Mouse (Mus musculus): ENCODE measurements around the gene Qk. TPM values are rescaled to one million over a fixed set of nuclear protein-coding genes. Genes with fewer than 3 reads are reported as not detected.

The Qk gene
- polyA plus RNA-seq, 1 experiment: 252 TPM

DNA sequence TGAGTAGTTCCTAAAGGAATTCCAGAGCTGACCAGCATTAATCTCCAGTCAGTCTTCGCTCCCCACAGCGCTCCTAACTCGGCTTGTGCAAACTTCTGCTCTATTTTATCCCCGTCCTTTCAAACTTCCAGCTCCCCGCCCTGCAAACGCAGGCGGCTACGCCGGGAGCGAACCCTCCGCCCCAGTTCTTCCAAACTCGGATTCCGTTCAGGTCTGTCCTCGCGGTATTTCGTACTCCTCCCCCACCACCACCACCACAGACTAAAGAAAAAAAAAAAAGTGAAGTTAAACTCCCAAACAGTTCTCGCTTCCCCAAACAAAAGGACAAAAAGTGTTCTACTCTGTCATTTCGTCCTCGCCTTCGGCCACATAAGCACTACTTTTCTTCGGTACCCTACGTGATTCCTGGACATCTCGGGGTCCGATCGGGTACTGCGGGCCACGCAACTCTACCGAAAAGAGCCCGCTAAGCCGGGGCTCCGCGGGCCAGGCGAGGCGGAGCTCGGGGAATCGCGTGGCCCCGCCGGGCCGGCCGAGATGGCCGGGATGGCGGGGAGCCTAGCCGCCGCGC, 1.6 kb downstream of the Qk start:
- H3K4me3 ChIP-seq (ENCODE audit: insufficient read depth, low read length): peak overlapping the region; percentile 99
- peak overlapping the region; percentile 99 for H3K27ac ChIP-seq (ENCODE audit: insufficient read depth, low read length)
- peak; percentile 61 for TF ChIP-seq POLR2A (IDR thresholded peaks at IDR 0.05; ENCODE audit: low read depth, low read length)
- no peak for TF ChIP-seq CTCF (IDR thresholded peaks at IDR 0.05; ENCODE audit: borderline replicate concordance, insufficient read depth, low read length)

DNA sequence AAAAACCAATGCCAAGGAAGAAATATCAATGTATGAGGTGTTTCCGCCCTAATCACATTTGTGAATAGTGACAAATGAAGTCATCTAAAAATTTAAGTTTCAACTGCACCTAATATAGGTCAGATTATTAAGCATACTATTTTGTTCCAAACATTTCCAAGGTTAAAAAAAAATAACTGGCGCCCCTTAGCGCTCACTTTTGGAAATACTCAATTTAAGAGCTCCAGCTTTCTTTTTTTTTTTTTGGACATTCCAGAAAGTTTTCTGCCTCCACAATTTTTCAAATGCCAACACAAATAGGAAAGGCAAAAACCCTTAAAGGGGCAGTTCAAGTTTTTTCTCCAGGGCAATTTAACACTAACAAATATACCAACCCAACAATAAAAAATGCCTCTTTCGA, 2.5 kb downstream of the Qk start:
- no peak for TF ChIP-seq CTCF (IDR thresholded peaks at IDR 0.05; ENCODE audit: borderline replicate concordance, insufficient read depth, low read length)
- no peak for TF ChIP-seq POLR2A (IDR thresholded peaks at IDR 0.05; ENCODE audit: low read depth, low read length)
- H3K4me1 ChIP-seq (ENCODE audit: control insufficient read depth, insufficient read depth, low read length): no peaks in the 10 kb centered on the region; the same call in 1 of the 2 replicates
- H3K27ac ChIP-seq (ENCODE audit: insufficient read depth, low read length): peak overlapping the region; percentile 99
- H3K4me3 ChIP-seq (ENCODE audit: insufficient read depth, low read length): peak overlapping the region; percentile 99

More for the DNA sequence above, 1.6 kb downstream of the Qk start:
- no peaks in the 10 kb centered on the region for H3K4me1 ChIP-seq (ENCODE audit: control insufficient read depth, insufficient read depth, low read length)

- peak overlapping the region; percentile 40; the same call in 1 of the 2 replicates for H3K4me3 ChIP-seq (ENCODE audit: insufficient read depth, low read length)
- H3K4me1 ChIP-seq (ENCODE audit: control insufficient read depth, insufficient read depth, low read length): no peaks in the 10 kb centered on the region; the same call in 1 of the 2 replicates
- no peak overlapping the region; the same call in 1 of the 2 replicates for H3K27ac ChIP-seq (ENCODE audit: insufficient read depth, low read length)
- no peak for TF ChIP-seq POLR2A (IDR thresholded peaks at IDR 0.05; ENCODE audit: low read depth, low read length)
- no peak for TF ChIP-seq CTCF (IDR thresholded peaks at IDR 0.05; ENCODE audit: borderline replicate concordance, insufficient read depth, low read length)
These were observed 3.2 kb downstream of the Qk start for GRCm38 (mm10) chr17:10316446-10316845.

DNA sequence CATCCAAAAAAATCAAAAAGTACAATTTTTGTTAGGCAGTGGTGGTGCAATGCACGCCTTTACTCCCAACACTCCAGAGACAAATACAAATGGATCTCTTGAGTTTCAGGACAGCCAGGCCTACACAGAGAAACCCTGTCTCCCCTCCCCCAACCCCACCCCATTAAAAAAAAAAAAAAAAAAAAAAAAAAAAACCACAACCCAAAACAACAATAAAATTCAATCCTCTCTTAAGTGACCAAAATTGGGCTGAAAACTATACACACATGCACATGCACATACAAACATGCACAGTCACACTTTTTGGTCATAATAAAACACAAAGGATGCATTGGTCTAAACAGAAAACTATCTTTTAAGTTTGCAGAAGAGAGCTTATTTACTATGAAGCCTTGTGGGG, 9.6 kb downstream of the Qk start:
- Histone ChIP-seq H3K4me1 (ENCODE audit: control insufficient read depth, insufficient read depth, low read length) (peaks cover 3% of the 10 kb centered on the region), H3K4me3 (ENCODE audit: insufficient read depth, low read length) (no peak overlapping the region), H3K27ac (ENCODE audit: insufficient read depth, low read length) (no peak overlapping the region)
- no peak for TF ChIP-seq CTCF (IDR thresholded peaks at IDR 0.05; ENCODE audit: borderline replicate concordance, insufficient read depth, low read length)
- TF ChIP-seq POLR2A (IDR thresholded peaks at IDR 0.05; ENCODE audit: low read depth, low read length): no peak

DNA sequence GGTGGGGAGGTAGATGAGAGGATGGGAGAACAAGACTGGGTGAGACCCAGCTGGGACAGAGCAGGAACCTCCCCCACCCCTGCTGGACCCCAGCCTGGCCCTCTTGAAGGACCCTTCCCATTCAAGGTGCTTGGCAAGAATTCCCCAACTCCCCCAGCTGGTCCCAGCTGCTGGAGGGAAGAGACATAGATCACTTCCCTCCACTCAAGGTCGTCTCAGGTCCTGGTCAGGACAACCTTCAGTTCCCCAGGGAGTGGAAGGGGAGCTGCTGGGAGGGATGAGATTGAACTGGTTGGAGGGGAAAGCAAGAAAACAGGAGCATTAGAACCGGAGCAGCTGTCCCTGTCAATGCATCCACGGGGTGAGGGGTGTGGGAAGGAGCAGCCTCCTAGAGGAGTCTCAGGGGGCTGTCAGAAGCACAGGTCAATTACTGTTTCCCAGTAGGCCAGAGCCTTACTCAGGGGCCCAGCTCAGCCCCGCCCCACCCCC, 10.5 kb downstream of the Qk start:
- Histone ChIP-seq H3K27ac (ENCODE audit: insufficient read depth, low read length) (no peak overlapping the region), H3K4me1 (ENCODE audit: control insufficient read depth, insufficient read depth, low read length) (peaks cover 3% of the 10 kb centered on the region), H3K4me3 (ENCODE audit: insufficient read depth, low read length) (no peak overlapping the region)
- TF ChIP-seq POLR2A (IDR thresholded peaks at IDR 0.05; ENCODE audit: low read depth, low read length): no peak
- no peak for TF ChIP-seq CTCF (IDR thresholded peaks at IDR 0.05; ENCODE audit: borderline replicate concordance, insufficient read depth, low read length)

DNA sequence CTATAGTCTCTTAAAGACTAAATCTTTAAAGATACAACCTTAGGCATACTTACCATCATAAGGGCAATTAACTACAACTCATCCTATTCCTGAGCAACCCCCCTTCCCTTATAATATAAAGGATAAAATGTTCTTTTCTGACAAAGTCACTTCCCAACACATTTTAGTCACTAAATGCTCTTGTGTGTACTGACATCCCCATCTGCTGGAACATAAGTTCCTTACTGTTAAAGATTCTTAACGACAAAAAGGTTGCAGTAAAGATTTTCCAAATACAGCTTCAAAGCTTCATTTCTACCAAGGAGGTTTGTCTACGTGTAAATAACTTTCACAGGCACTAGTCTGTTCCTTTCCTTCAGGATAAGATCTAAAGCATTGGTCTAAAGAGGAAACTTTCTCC, 13.2 kb downstream of the Qk start:
- Histone ChIP-seq H3K27ac (ENCODE audit: insufficient read depth, low read length) (no peak overlapping the region), H3K4me1 (ENCODE audit: control insufficient read depth, insufficient read depth, low read length) (peaks cover 3% of the 10 kb centered on the region), H3K4me3 (ENCODE audit: insufficient read depth, low read length) (no peak overlapping the region)
- TF ChIP-seq POLR2A (IDR thresholded peaks at IDR 0.05; ENCODE audit: low read depth, low read length): no peak
- no peak for TF ChIP-seq CTCF (IDR thresholded peaks at IDR 0.05; ENCODE audit: borderline replicate concordance, insufficient read depth, low read length)

- TF ChIP-seq POLR2A (IDR thresholded peaks at IDR 0.05; ENCODE audit: low read depth, low read length): no peak
- TF ChIP-seq CTCF (IDR thresholded peaks at IDR 0.05; ENCODE audit: borderline replicate concordance, insufficient read depth, low read length): no peak
- Histone ChIP-seq H3K4me1 (ENCODE audit: control insufficient read depth, insufficient read depth, low read length) (no peaks in the 10 kb centered on the region), H3K4me3 (ENCODE audit: insufficient read depth, low read length) (no peak overlapping the region), H3K27ac (ENCODE audit: insufficient read depth, low read length) (no peak overlapping the region)
These were observed 15.7 kb downstream of the Qk start for GRCm38 (mm10) chr17:10304001-10304400.

GRCm38 (mm10) chr17:10300968-10301795, 18.5 kb downstream of the Qk start:
- TF ChIP-seq CTCF (IDR thresholded peaks at IDR 0.05; ENCODE audit: borderline replicate concordance, insufficient read depth, low read length) (no peak), POLR2A (IDR thresholded peaks at IDR 0.05; ENCODE audit: low read depth, low read length) (no peak)
- H3K4me1 ChIP-seq (ENCODE audit: control insufficient read depth, insufficient read depth, low read length): no peaks in the 10 kb centered on the region
- no peak overlapping the region for H3K27ac ChIP-seq (ENCODE audit: insufficient read depth, low read length)
- no peak overlapping the region for H3K4me3 ChIP-seq (ENCODE audit: insufficient read depth, low read length)

- Histone ChIP-seq H3K4me1 (ENCODE audit: control insufficient read depth, insufficient read depth, low read length) (no peaks in the 10 kb centered on the region), H3K4me3 (ENCODE audit: insufficient read depth, low read length) (no peak overlapping the region), H3K27ac (ENCODE audit: insufficient read depth, low read length) (no peak overlapping the region)
- TF ChIP-seq POLR2A (IDR thresholded peaks at IDR 0.05; ENCODE audit: low read depth, low read length) (no peak), CTCF (IDR thresholded peaks at IDR 0.05; ENCODE audit: borderline replicate concordance, insufficient read depth, low read length) (no peak)
These were observed 20.3 kb downstream of the Qk start for GRCm38 (mm10) chr17:10299396-10299795.

- Histone ChIP-seq H3K4me3 (ENCODE audit: insufficient read depth, low read length) (no peak overlapping the region), H3K4me1 (ENCODE audit: control insufficient read depth, insufficient read depth, low read length) (peaks cover 3% of the 10 kb centered on the region; the same call in 1 of the 2 replicates), H3K27ac (ENCODE audit: insufficient read depth, low read length) (no peak overlapping the region)
- TF ChIP-seq CTCF (IDR thresholded peaks at IDR 0.05; ENCODE audit: borderline replicate concordance, insufficient read depth, low read length) (no peak), POLR2A (IDR thresholded peaks at IDR 0.05; ENCODE audit: low read depth, low read length) (no peak)
These were observed 27.1 kb downstream of the Qk start for GRCm38 (mm10) chr17:10292520-10292919.
